Mouse (Mus musculus): ENCODE measurements at regions not wholly inside any gene's neighbourhood (a gene's known extent, or its start where the extent isn't known, plus 50 kb on each side); places are given as distances from the start of the nearest gene placed in this dataset.
A peak's percentile ranks its signal among the peaks of the same experiment; 100 is the strongest.

GRCm38 (mm10) chr2:137363006-137363405 lies 246.6 kb upstream of the Jag1 start:
- no peak overlapping the region for H3K4me3 ChIP-seq (ENCODE audit: low read length)

DNA sequence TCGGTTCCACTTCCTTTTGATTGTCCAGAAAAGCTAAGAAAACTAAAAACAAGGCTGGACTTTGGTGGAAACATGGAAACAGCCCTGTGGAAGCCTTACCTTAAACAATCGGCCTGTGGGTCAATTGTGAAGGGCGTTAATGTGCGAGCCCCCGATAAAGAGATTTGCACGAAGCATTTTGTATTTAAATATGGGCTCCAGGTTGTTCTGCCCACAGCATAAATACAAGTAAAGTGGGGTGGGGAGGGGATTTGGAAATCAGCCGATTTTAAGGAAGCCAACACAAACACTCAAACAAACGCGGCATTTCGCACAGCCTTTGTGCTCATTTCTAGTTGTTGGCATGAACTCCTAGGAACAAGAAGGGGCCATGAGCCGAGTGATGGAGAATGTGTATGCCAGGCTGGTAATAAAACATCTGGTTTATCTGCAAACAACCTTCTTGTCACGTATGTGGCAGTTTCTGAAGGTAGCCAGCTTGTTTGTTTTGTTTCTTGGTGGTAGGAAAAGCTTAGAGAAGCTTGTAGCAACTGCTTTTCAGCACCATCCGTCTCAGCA lies 240.8 kb upstream of the Jag1 start:
- Histone ChIP-seq H3K27ac (ENCODE audit: low read depth, low read length) (no peak overlapping the region), H3K4me3 (ENCODE audit: low read length) (no peak overlapping the region), H3K9me3 (ENCODE audit: control insufficient read depth, low read length) (no peaks in the 10 kb centered on the region), H3K36me3 (ENCODE audit: control insufficient read depth, insufficient read depth, low read length) (no peaks in the 10 kb centered on the region), H3K4me2 (ENCODE audit: low read length) (peak overlapping the region; percentile 24; the same call in 1 of the 2 replicates), H3K27me3 (replicated peaks; ENCODE audit: control insufficient read depth, insufficient read depth, low read length) (no peaks in the 10 kb centered on the region), H3K4me1 (ENCODE audit: control insufficient read depth, insufficient read depth, low read depth, low read length) (no peaks in the 10 kb centered on the region), H3K9ac (ENCODE audit: low read depth, low read length) (no peak overlapping the region)
- ATAC-seq: no peak
- 68% methylated on average over 13 of the region's 13 CpGs for WGBS

More at GRCm38 (mm10) chr2:137363006-137363405, 246.6 kb upstream of the Jag1 start:
- Histone ChIP-seq H3K27ac (ENCODE audit: low read depth, low read length) (no peak overlapping the region), H3K4me1 (ENCODE audit: control insufficient read depth, insufficient read depth, low read depth, low read length) (no peaks in the 10 kb centered on the region), H3K4me2 (ENCODE audit: low read length) (no peak overlapping the region), H3K9ac (ENCODE audit: low read depth, low read length) (no peak overlapping the region), H3K36me3 (ENCODE audit: control insufficient read depth, insufficient read depth, low read length) (no peaks in the 10 kb centered on the region), H3K9me3 (ENCODE audit: control insufficient read depth, low read length) (no peaks in the 10 kb centered on the region), H3K27me3 (replicated peaks; ENCODE audit: control insufficient read depth, insufficient read depth, low read length) (no peaks in the 10 kb centered on the region)
- 79% methylated on average over 2 of the region's 2 CpGs for WGBS
- no peak for ATAC-seq

- Histone ChIP-seq H3K27ac (ENCODE audit: low read depth, low read length) (no peak overlapping the region), H3K9ac (ENCODE audit: low read depth, low read length) (no peak overlapping the region), H3K36me3 (ENCODE audit: control insufficient read depth, insufficient read depth, low read length) (no peaks in the 10 kb centered on the region), H3K4me2 (ENCODE audit: low read length) (no peak overlapping the region), H3K4me3 (ENCODE audit: low read length) (no peak overlapping the region), H3K4me1 (ENCODE audit: control insufficient read depth, insufficient read depth, low read depth, low read length) (no peaks in the 10 kb centered on the region), H3K27me3 (replicated peaks; ENCODE audit: control insufficient read depth, insufficient read depth, low read length) (no peaks in the 10 kb centered on the region), H3K9me3 (ENCODE audit: control insufficient read depth, low read length) (no peaks in the 10 kb centered on the region)
- WGBS: 65% methylated on average over 2 of the region's 2 CpGs
- no peak for ATAC-seq
Observed at GRCm38 (mm10) chr2:137343736-137344135, 227.3 kb upstream of the Jag1 start.

DNA sequence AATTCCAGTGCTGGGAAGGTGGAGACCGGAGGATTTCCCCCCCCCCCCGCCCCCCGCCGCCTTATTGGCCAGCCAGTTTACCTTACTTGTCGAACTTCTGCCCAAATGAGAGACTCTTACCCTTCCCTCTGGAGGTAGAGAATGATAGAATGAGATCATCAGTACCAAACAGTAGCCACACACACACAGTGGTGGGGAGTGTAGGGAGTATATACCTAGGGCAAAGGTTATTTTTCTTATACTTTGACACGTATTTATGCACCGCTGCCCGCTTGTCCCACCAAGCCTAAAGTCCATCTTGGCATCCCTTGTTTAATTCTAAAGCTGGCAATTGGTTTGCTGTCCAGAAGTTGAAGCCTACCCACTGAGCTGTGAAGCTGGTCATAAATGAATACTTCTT lies 213.6 kb upstream of the Jag1 start:
- H3K36me3 ChIP-seq (ENCODE audit: control insufficient read depth, insufficient read depth, low read length): no peaks in the 10 kb centered on the region
- WGBS: 94% methylated on average over 8 of the region's 8 CpGs

GRCm38 (mm10) chr2:137323445-137323844 lies 207.0 kb upstream of the Jag1 start:
- Histone ChIP-seq H3K9ac (ENCODE audit: low read depth, low read length) (no peak overlapping the region), H3K4me3 (ENCODE audit: low read length) (no peak overlapping the region), H3K4me2 (ENCODE audit: low read length) (no peak overlapping the region), H3K27me3 (replicated peaks; ENCODE audit: control insufficient read depth, insufficient read depth, low read length) (no peaks in the 10 kb centered on the region), H3K9me3 (ENCODE audit: control insufficient read depth, low read length) (no peaks in the 10 kb centered on the region), H3K4me1 (ENCODE audit: control insufficient read depth, insufficient read depth, low read depth, low read length) (no peaks in the 10 kb centered on the region), H3K36me3 (ENCODE audit: control insufficient read depth, insufficient read depth, low read length) (no peaks in the 10 kb centered on the region), H3K27ac (ENCODE audit: low read depth, low read length) (no peak overlapping the region)
- ATAC-seq: no peak
- WGBS: 72% methylated on average over 5 of the region's 5 CpGs

More for the DNA sequence above, 213.6 kb upstream of the Jag1 start:
- no peak overlapping the region for H3K4me2 ChIP-seq (ENCODE audit: low read length)
- H3K9me3 ChIP-seq (ENCODE audit: control insufficient read depth, low read length): no peaks in the 10 kb centered on the region
- H3K4me1 ChIP-seq (ENCODE audit: control insufficient read depth, insufficient read depth, low read depth, low read length): no peaks in the 10 kb centered on the region
- H3K27me3 ChIP-seq (replicated peaks; ENCODE audit: control insufficient read depth, insufficient read depth, low read length): no peaks in the 10 kb centered on the region
- no peak for ATAC-seq
- no peak overlapping the region for H3K27ac ChIP-seq (ENCODE audit: low read depth, low read length)
- H3K4me3 ChIP-seq (ENCODE audit: low read length): no peak overlapping the region
- no peak overlapping the region for H3K9ac ChIP-seq (ENCODE audit: low read depth, low read length)

GRCm38 (mm10) chr2:137310511-137310910 lies 194.1 kb upstream of the Jag1 start:
- no peak overlapping the region for H3K27ac ChIP-seq (ENCODE audit: low read depth, low read length)
- no peaks in the 10 kb centered on the region for H3K36me3 ChIP-seq (ENCODE audit: control insufficient read depth, insufficient read depth, low read length)
- H3K9me3 ChIP-seq (ENCODE audit: control insufficient read depth, low read length): 0 out of 2 replicates have a peak, but pooled peaks cover under 1% of the 10 kb centered on the region
- H3K27me3 ChIP-seq (replicated peaks; ENCODE audit: control insufficient read depth, insufficient read depth, low read length): no peaks in the 10 kb centered on the region
- no peak overlapping the region for H3K9ac ChIP-seq (ENCODE audit: low read depth, low read length)
- no peak for ATAC-seq
- H3K4me2 ChIP-seq (ENCODE audit: low read length): no peak overlapping the region
- 66% methylated on average over 4 of the region's 4 CpGs for WGBS
- H3K4me3 ChIP-seq (ENCODE audit: low read length): no peak overlapping the region
- H3K4me1 ChIP-seq (ENCODE audit: control insufficient read depth, insufficient read depth, low read depth, low read length): no peaks in the 10 kb centered on the region

DNA sequence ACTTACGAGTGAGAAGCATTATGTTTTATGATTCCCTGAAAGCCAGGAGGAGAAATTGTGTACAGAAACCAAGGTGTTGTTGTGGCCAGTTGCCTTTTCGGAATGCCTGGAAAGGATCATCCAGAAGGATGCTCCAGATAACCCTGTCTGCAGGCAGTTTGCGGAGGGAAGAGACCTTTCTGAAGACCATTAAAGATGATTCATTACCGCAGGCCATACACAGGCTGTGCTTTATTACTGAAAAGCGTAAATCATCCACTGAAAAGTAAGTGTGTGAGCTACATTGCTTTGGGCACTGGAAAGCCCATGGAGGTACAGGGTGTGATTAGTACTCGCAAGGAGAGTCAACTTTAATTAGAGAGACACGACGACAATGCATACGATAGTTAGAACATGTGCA lies 191.7 kb upstream of the Jag1 start:
- Histone ChIP-seq H3K4me3 (ENCODE audit: low read length) (no peak overlapping the region), H3K9ac (ENCODE audit: low read depth, low read length) (no peak overlapping the region), H3K4me2 (ENCODE audit: low read length) (no peak overlapping the region), H3K27ac (ENCODE audit: low read depth, low read length) (no peak overlapping the region), H3K4me1 (ENCODE audit: control insufficient read depth, insufficient read depth, low read depth, low read length) (no peaks in the 10 kb centered on the region), H3K27me3 (replicated peaks; ENCODE audit: control insufficient read depth, insufficient read depth, low read length) (no peaks in the 10 kb centered on the region), H3K9me3 (ENCODE audit: control insufficient read depth, low read length) (0 out of 2 replicates have a peak, but pooled peaks cover 2% of the 10 kb centered on the region), H3K36me3 (ENCODE audit: control insufficient read depth, insufficient read depth, low read length) (no peaks in the 10 kb centered on the region)
- no peak for ATAC-seq
- WGBS: 83% methylated on average over 9 of the region's 9 CpGs

DNA sequence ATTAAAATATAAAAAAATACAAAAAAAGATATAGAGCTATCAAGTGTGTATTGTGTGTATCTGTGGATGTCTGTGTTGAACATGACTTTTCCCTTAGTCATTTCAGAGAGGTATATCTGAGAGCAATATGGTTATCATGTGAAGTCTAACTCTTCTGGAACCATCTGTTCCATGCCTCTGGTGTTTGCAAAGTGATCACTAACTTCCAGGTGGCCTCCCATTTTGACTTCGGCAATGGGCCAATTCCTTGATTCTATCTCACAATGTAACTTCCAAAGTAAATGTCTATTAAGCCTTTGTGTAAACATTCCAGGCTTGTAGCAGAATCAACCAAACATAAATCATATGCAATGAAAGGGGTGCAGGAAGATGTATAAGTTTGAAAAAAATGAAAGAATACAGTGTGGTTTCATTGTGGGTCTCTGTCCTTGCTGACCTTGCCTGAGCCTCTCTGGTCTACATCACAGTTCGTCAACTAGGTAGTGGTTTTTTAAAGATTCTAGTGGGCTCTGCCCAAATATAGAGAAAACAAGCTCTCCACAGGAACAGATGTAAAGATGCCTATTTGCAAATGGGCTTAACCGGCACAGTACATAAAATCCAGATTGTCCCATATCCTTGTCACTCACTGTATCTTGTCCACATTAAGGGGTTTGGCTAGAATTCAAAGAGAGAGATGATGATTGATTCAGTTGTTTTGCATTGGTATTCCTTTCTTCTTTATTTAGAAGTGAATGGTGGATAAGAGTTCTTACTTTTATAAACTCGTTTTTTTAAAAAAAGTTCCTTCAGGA lies 185.2 kb upstream of the Jag1 start:
- 0 out of 2 replicates have a peak, but pooled peaks cover 2% of the 10 kb centered on the region for H3K9me3 ChIP-seq (ENCODE audit: control insufficient read depth, low read length)
- no peak overlapping the region for H3K4me2 ChIP-seq (ENCODE audit: low read length)
- no peak overlapping the region for H3K9ac ChIP-seq (ENCODE audit: low read depth, low read length)
- H3K27ac ChIP-seq (ENCODE audit: low read depth, low read length): no peak overlapping the region
- no peaks in the 10 kb centered on the region for H3K27me3 ChIP-seq (replicated peaks; ENCODE audit: control insufficient read depth, insufficient read depth, low read length)
- 81% methylated on average over 4 of the region's 4 CpGs for WGBS
- no peaks in the 10 kb centered on the region for H3K4me1 ChIP-seq (ENCODE audit: control insufficient read depth, insufficient read depth, low read depth, low read length)
- no peaks in the 10 kb centered on the region for H3K36me3 ChIP-seq (ENCODE audit: control insufficient read depth, insufficient read depth, low read length)
- no peak overlapping the region for H3K4me3 ChIP-seq (ENCODE audit: low read length)
- no peak for ATAC-seq

- ATAC-seq: no peak
- Histone ChIP-seq H3K36me3 (ENCODE audit: control insufficient read depth, insufficient read depth, low read length) (no peaks in the 10 kb centered on the region), H3K9me3 (ENCODE audit: control insufficient read depth, low read length) (no peaks in the 10 kb centered on the region), H3K4me2 (ENCODE audit: low read length) (no peak overlapping the region), H3K9ac (ENCODE audit: low read depth, low read length) (no peak overlapping the region), H3K27ac (ENCODE audit: low read depth, low read length) (no peak overlapping the region), H3K27me3 (replicated peaks; ENCODE audit: control insufficient read depth, insufficient read depth, low read length) (no peaks in the 10 kb centered on the region), H3K4me1 (ENCODE audit: control insufficient read depth, insufficient read depth, low read depth, low read length) (no peaks in the 10 kb centered on the region), H3K4me3 (ENCODE audit: low read length) (no peak overlapping the region)
- WGBS: 76% methylated on average over 3 of the region's 3 CpGs
Observed at GRCm38 (mm10) chr2:137289231-137289630, 172.8 kb upstream of the Jag1 start.
